Mouse (Mus musculus) cerebellum, adult 2 months (tissue): ENCODE measurements around the gene Grik3. TPM values are rescaled to one million over a fixed set of nuclear protein-coding genes. Genes with fewer than 3 reads are reported as not detected.

Source experiments
- DNase-seq, 2 experiments: peaks; one replicate each; pipeline ENCODE4 v3.0.0; 2021
- H3K27ac ChIP-seq: fragments of 200-500 bp; 2 replicates; pipeline ENCODE4 v1.5.1; 2012; ENCODE audit warnings: low read length, control low read depth, inconsistent platforms; ENCODE audit not compliant: insufficient read depth
- H3K27me3 ChIP-seq: fragments of 200-500 bp; 2 replicates; pipeline ENCODE4 v1.6.1; 2012; ENCODE audit warnings: inconsistent platforms, mild to moderate bottlenecking, low read length, moderate library complexity; ENCODE audit not compliant: control insufficient read depth, insufficient read depth
- H3K4me1 ChIP-seq: fragments of 200-500 bp; 2 replicates; pipeline ENCODE4 v1.6.1; 2011; ENCODE audit warnings: low read length; ENCODE audit not compliant: control insufficient read depth, insufficient read depth
- H3K4me3 ChIP-seq: fragments of 200-500 bp; replicated peaks from 2 replicates; pipeline ENCODE3; 2011; ENCODE audit warnings: mild to moderate bottlenecking, low read depth, low read length, control low read depth; ENCODE audit not compliant: insufficient read depth
- CTCF ChIP-seq: fragments of 200-500 bp; IDR thresholded peaks from 2 replicates; pipeline ENCODE4 v1.5.1; 2011; ENCODE audit warnings: low read depth, mild to moderate bottlenecking, control low read depth, low read length, moderate library complexity, borderline replicate concordance; ENCODE audit not compliant: insufficient read depth
- POLR2A ChIP-seq: fragments of 200-500 bp; IDR thresholded peaks from 2 replicates; pipeline ENCODE4 v1.6.1; 2011; ENCODE audit warnings: low read length, control low read depth, borderline replicate concordance; ENCODE audit not compliant: insufficient read depth
- WGBS: fragments of 180-500 bp; shearing (Covaris S2); methylation state at CpG from one replicate; pipeline ENCODE4 v1.1.7; 2018; 5-methylcytosine and 5-hydroxymethylcytosine counted together
- polyA plus RNA-seq: library from polyadenylated mRNA; depleted of rRNA; stranded (reverse); fragments of >200 nt; gene quantifications from 2 replicates; pipeline ENCODE4 v1.2.3, GENCODE M21; 2012

The Grik3 gene
- polyA plus RNA-seq, 1 experiment, result 18.2 TPM

GRCm38 (mm10) chr4:125459791-125460190, 30.7 kb upstream of the Grik3 start:
- no peak overlapping the region for H3K4me3 ChIP-seq
- TF ChIP-seq CTCF, result no peak
- no peak for TF ChIP-seq POLR2A
- peaks cover 6% of the 10 kb centered on the region for H3K4me1 ChIP-seq
- no peaks in the 10 kb centered on the region; the same call in 1 of the 2 replicates for H3K27me3 ChIP-seq
- H3K27ac ChIP-seq, result no peak overlapping the region
- 61% methylated on average over 9 of the region's 9 CpGs for WGBS
- no peak for DNase-seq

- Histone ChIP-seq H3K4me3 (no peak overlapping the region), H3K27ac (no peak overlapping the region), H3K27me3 (no peaks in the 10 kb centered on the region), H3K4me1 (peaks cover 4% of the 10 kb centered on the region; the same call in 1 of the 2 replicates)
- no peak for DNase-seq
- 27% methylated on average over 11 of the region's 11 CpGs for WGBS
- TF ChIP-seq POLR2A, result no peak
- no peak for TF ChIP-seq CTCF
Measured at GRCm38 (mm10) chr4:125469711-125470372, 20.7 kb upstream of the Grik3 start.

- no peak overlapping the region for H3K27ac ChIP-seq
- 0 out of 2 replicates have a peak, but pooled peaks cover 6% of the 10 kb centered on the region for H3K4me1 ChIP-seq
- 67% methylated on average over 4 of the region's 4 CpGs for WGBS
- H3K4me3 ChIP-seq, result no peak overlapping the region
- H3K27me3 ChIP-seq, result no peaks in the 10 kb centered on the region
- DNase-seq, result no peak
- no peak for TF ChIP-seq CTCF
- TF ChIP-seq POLR2A, result no peak
Measured at GRCm38 (mm10) chr4:125474903-125475302, 15.6 kb upstream of the Grik3 start.

- Histone ChIP-seq H3K27me3 (no peaks in the 10 kb centered on the region; the same call in 1 of the 2 replicates), H3K27ac (no peak overlapping the region), H3K4me3 (no peak overlapping the region), H3K4me1 (0 out of 2 replicates have a peak, but pooled peaks cover 5% of the 10 kb centered on the region)
- no peak for TF ChIP-seq CTCF
- TF ChIP-seq POLR2A, result no peak
- no peak for DNase-seq
- WGBS, result 10% methylated on average over 12 of the region's 12 CpGs
Measured at GRCm38 (mm10) chr4:125478071-125478470, 12.4 kb upstream of the Grik3 start.

- no peak overlapping the region for H3K4me3 ChIP-seq
- no peak for DNase-seq
- peaks cover 10% of the 10 kb centered on the region; the same call in 1 of the 2 replicates for H3K4me1 ChIP-seq
- WGBS, result 84% methylated on average over 3 of the region's 3 CpGs
- H3K27me3 ChIP-seq, result no peaks in the 10 kb centered on the region; the same call in 1 of the 2 replicates
- no peak overlapping the region for H3K27ac ChIP-seq
- TF ChIP-seq POLR2A (no peak), CTCF (no peak)
Measured at GRCm38 (mm10) chr4:125481256-125481655, 9.2 kb upstream of the Grik3 start.

GRCm38 (mm10) chr4:125484131-125484530, 6.4 kb upstream of the Grik3 start:
- WGBS, result 6% methylated on average over 8 of the region's 8 CpGs
- H3K4me1 ChIP-seq, result peaks cover 4% of the 10 kb centered on the region; the same call in 1 of the 2 replicates
- no peak overlapping the region for H3K4me3 ChIP-seq
- TF ChIP-seq CTCF (no peak), POLR2A (no peak)
- H3K27me3 ChIP-seq, result no peaks in the 10 kb centered on the region; the same call in 1 of the 2 replicates
- H3K27ac ChIP-seq, result no peak overlapping the region
- DNase-seq, result peak in 1 of 2 experiments; percentile 29

GRCm38 (mm10) chr4:125485416-125486239, 4.9 kb upstream of the Grik3 start:
- no peak for DNase-seq
- Histone ChIP-seq H3K27me3 (no peaks in the 10 kb centered on the region; the same call in 1 of the 2 replicates), H3K27ac (no peak overlapping the region), H3K4me3 (no peak overlapping the region), H3K4me1 (peaks cover 4% of the 10 kb centered on the region; the same call in 1 of the 2 replicates)
- WGBS, result 51% methylated on average over 15 of the region's 15 CpGs
- TF ChIP-seq POLR2A (no peak), CTCF (no peak)
